Mouse (Mus musculus) liver, embryonic 14.5 days (tissue): Measurements from ENCODE around the gene Fbf1. TPM values are rescaled to one million over a fixed set of nuclear protein-coding genes. Genes with fewer than 3 reads are reported as not detected.

ENCODE experiments used
- ATAC-seq: fragments of 200-750 bp; cut with Nextera tagmentation; 2 replicates; pipeline ENCODE4 v1.8.0; 2017; ENCODE audit warnings: moderate number of reproducible peaks, mild to moderate bottlenecking, moderate library complexity; ENCODE audit not compliant: insufficient read depth
- DNase-seq, 3 experiments: peaks; one replicate each; pipeline ENCODE4 v3.0.0-alpha.2; 2012 to 2013; ENCODE audit warnings: low read depth in 3 of 3, low spot score in 3 of 3
- H3K27ac ChIP-seq: fragments of 300-500 bp; sonication (generic); 2 replicates; pipeline ENCODE4 v1.5.1; 2014; ENCODE audit warnings: moderate library complexity, mild to moderate bottlenecking, control low read depth, inconsistent platforms
- H3K27me3 ChIP-seq: fragments of 300-500 bp; sonication (generic); 2 replicates; pipeline ENCODE4 v1.6.1; 2014; ENCODE audit warnings: mild to moderate bottlenecking, low read length, moderate library complexity; ENCODE audit not compliant: control insufficient read depth, insufficient read depth
- H3K36me3 ChIP-seq: fragments of 300-500 bp; sonication (generic); replicated peaks from 2 replicates; pipeline ENCODE4 v1.6.1; 2014; ENCODE audit warnings: low read depth; ENCODE audit not compliant: control insufficient read depth, insufficient read depth
- H3K4me1 ChIP-seq, 2 experiments: fragments of 200-500 bp in 1 of 2; fragments of 300-500 bp in 1 of 2; sonication (generic) in 1 of 2; replicated peaks; 2 replicates each; pipeline ENCODE4 v1.6.1; 2012 to 2014; ENCODE audit warnings: antibody characterized with exemption in 1 of 2, inconsistent platforms in 1 of 2, low read length in 1 of 2; ENCODE audit not compliant: control insufficient read depth in 2 of 2, insufficient read depth in 2 of 2
- H3K4me2 ChIP-seq: fragments of 300-500 bp; sonication (generic); 2 replicates; pipeline ENCODE4 v1.6.1; 2014; ENCODE audit warnings: low read depth, mild to moderate bottlenecking, control low read depth, moderate library complexity
- H3K4me3 ChIP-seq, 2 experiments: fragments of 200-500 bp in 1 of 2; fragments of 300-500 bp in 1 of 2; sonication (generic) in 1 of 2; 2 replicates each; pipeline ENCODE4 v1.5.1; 2012 to 2014; ENCODE audit warnings: low read depth in 2 of 2, low read length in 2 of 2, mild to moderate bottlenecking in 2 of 2, control low read depth in 1 of 2, inconsistent platforms in 1 of 2, moderate library complexity in 1 of 2; ENCODE audit not compliant: insufficient read depth in 1 of 2
- H3K9ac ChIP-seq: fragments of 300-500 bp; sonication (generic); replicated peaks from 2 replicates; pipeline ENCODE4 v1.6.1; 2014; ENCODE audit warnings: mild to moderate bottlenecking, control low read depth, moderate library complexity
- H3K9me3 ChIP-seq: fragments of 300-500 bp; sonication (generic); 2 replicates; pipeline ENCODE4 v1.6.1; 2016; ENCODE audit warnings: low read length, mixed read lengths; ENCODE audit not compliant: control insufficient read depth
- CTCF ChIP-seq: IDR thresholded peaks from 2 replicates; pipeline ENCODE4 v1.5.1; 2016; ENCODE audit warnings: antibody characterized with exemption, low read depth, control low read depth
- EP300 ChIP-seq: IDR thresholded peaks from 2 replicates; pipeline ENCODE4 v1.6.1; 2016; ENCODE audit warnings: antibody characterized with exemption, low read depth
- WGBS: fragments of 180-500 bp; shearing (Covaris S2); extraction: QIAGEN DNeasy Blood & Tissue Kit; methylation state at CpG from one replicate; pipeline ENCODE4 v1.1.7; 2014; ENCODE audit not compliant: insufficient replicate concordance; 5-methylcytosine and 5-hydroxymethylcytosine counted together
- polyA plus RNA-seq, 2 experiments: library from polyadenylated mRNA; depleted of rRNA in 1 of 2; stranded (reverse) in 1 of 2; unstranded in 1 of 2; fragments of >200 nt; fragmentation: Nextera tagmentation in 1 of 2; extraction: Ambion mirVana in 1 of 2; gene quantifications; 2 replicates each; pipeline versions ENCODE4 v1.2.1 to v1.2.3; 2012 to 2014

Fbf1 gene
- polyA plus RNA-seq, 2 experiments, result 3.5 to 8.7 TPM

DNA sequence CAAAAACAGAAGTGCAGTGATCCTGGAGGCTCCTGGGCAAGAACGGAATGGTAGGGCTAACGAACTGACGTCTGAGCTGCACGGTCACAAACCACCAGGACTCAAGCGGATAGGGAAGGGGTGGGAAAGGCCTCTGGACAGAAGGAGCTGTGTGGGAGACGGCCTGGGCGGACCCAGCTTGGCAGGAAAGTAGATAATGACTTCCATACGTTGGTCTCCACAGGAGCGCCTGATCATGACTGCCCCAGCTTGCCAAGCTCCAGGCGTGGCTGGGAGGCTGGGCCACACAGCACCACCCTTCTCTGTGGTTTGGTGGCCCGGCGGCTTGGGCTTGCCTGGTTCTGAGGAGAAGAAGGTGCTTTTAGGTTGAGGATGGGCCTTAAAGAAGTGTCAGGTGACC lies 50.7 kb downstream of the Fbf1 start:
- Histone ChIP-seq H3K27me3 (no peaks in the 10 kb centered on the region), H3K4me2 (no peak overlapping the region), H3K27ac (no peak overlapping the region), H3K4me1 (peaks cover 0 to 2% of the 10 kb centered on the region in 2 experiments; a peak in 2 of 4 replicates), H3K9me3 (no peaks in the 10 kb centered on the region), H3K9ac (no peak overlapping the region), H3K4me3 (no peak overlapping the region), H3K36me3 (no peaks in the 10 kb centered on the region)
- 45% methylated on average over 12 of the region's 12 CpGs for WGBS
- ATAC-seq (no peak), DNase-seq (no peak)
- TF ChIP-seq CTCF (no peak), EP300 (no peak)

DNA sequence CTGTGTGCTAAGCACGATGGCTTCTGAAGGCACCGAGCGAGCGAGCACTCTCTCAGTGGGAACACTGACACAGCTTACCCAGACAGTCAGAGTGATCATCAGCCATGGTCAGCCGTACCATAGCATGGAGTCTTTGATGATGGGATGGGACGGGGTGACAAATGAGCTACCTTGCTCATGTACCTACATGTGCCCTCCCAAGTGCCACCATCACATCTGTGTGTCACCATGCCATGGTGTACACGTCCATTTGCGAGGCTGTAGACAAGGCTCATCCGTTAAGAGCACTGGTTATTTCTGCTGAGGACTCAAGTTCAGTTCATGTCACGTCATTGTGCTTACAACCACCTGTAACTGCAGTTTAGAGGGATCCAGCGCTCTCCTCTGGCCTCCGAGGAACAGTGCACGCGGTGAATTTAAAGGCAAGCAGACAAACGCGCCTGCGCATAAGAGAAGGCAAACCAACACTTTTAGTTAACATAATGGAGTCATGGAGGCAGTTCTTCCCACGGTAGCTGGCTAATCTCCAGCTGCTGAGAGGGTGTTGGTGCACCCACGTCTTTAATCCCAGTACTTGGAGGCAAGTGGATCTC lies 56.3 kb downstream of the Fbf1 start:
- Histone ChIP-seq H3K9ac (no peak overlapping the region), H3K4me3 (no peak overlapping the region), H3K27ac (no peak overlapping the region), H3K27me3 (peaks cover 38% of the 10 kb centered on the region), H3K4me2 (no peak overlapping the region), H3K9me3 (no peaks in the 10 kb centered on the region), H3K36me3 (no peaks in the 10 kb centered on the region), H3K4me1 (peaks cover 0 to 3% of the 10 kb centered on the region in 2 experiments; a peak in 2 of 4 replicates)
- WGBS, result 82% methylated on average over 19 of the region's 19 CpGs
- DNase-seq (no peak), ATAC-seq (no peak)
- no peak for TF ChIP-seq CTCF
- no peak for TF ChIP-seq EP300

DNA sequence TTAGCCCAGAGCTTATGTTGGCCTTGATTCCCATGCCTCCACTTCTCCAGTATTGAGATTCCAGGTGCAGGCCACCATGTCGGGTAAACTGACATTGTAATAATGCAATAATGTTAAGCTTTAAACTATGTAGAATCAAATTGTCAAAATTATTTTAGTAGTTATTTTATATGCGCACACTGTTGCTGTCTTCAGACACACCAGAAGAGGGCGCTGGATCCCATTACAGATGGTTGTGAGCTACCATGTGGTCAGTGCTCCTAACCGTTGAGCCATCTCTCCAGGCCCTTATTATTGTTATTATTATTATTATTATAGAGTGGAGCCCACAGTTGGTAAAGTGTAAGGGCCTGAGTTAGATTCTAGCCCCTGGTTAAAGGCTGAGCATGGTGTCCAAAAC lies 56.9 kb downstream of the Fbf1 start:
- Histone ChIP-seq H3K27me3 (peaks cover 38% of the 10 kb centered on the region), H3K4me2 (no peak overlapping the region), H3K9me3 (no peaks in the 10 kb centered on the region), H3K4me3 (no peak overlapping the region), H3K27ac (no peak overlapping the region), H3K36me3 (no peaks in the 10 kb centered on the region), H3K9ac (no peak overlapping the region), H3K4me1 (peaks cover 0 to 6% of the 10 kb centered on the region in 2 experiments; a peak in 3 of 4 replicates)
- ATAC-seq, result no peak
- DNase-seq, result no peak
- whole genome bisulfite sequencing, result 67% methylated on average over 4 of the region's 4 CpGs
- TF ChIP-seq EP300 (no peak), CTCF (no peak)

DNA sequence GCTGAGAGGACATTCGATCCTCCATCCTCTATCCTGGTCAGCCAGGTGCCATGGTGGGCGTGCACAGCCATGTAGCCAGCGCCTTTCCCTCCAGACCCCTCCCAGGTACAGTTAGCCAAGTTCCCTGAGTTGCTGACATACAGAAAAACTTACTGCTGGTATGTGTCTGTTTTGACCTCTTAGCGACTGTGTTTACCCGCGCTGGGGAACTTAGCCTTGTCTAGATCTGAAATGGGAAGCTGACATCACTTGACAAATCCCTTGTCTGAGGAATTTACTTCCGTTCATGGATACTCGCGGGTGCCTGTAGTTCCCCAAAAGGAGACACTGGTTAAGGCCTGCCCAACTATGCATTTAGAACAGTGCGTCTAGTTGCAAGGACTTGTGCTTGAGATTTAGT lies 57.4 kb downstream of the Fbf1 start:
- DNase-seq, result no peak
- no peak for TF ChIP-seq EP300
- TF ChIP-seq CTCF, result no peak
- Histone ChIP-seq H3K4me2 (peak overlapping the region; percentile 56), H3K27ac (no peak overlapping the region), H3K36me3 (no peaks in the 10 kb centered on the region), H3K9ac (no peak overlapping the region), H3K27me3 (peaks cover 38% of the 10 kb centered on the region), H3K9me3 (no peaks in the 10 kb centered on the region), H3K4me3 (peak overlapping the region in 1 of 2 experiments; percentile 50; a peak in 3 of 4 replicates), H3K4me1 (peaks cover 0 to 6% of the 10 kb centered on the region in 2 experiments; a peak in 3 of 4 replicates)
- ATAC-seq, result 0 out of 2 replicates have a peak, but pooled peaks have one; percentile 11
- 16% methylated on average over 10 of the region's 10 CpGs for WGBS

DNA sequence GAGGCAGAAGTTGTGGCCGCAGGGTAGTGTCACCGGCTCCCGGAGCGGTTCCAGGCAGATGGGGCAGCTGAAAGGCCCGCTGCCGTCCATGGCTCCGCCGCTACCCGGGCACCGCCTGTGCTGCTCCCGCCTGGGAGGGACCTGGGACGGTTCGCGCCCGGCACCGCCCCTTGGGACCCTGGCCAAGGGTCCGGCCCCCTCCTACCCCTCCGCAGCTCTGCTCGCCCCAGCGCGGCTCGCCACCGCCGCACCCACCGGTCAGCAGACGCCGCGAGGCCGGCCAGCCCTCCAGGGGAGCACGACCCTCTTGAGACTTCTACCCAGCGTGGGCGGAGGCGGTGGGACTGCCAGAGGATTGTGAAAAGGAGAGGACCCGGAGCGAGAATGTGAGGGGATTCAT lies 57.8 kb downstream of the Fbf1 start:
- DNase-seq, result no peak
- 3% methylated on average over 35 of the region's 35 CpGs for WGBS
- TF ChIP-seq CTCF (no peak), EP300 (no peak)

More for the DNA sequence above, 57.8 kb downstream of the Fbf1 start:
- H3K27ac ChIP-seq, result no peak overlapping the region
- peaks cover 0 to 6% of the 10 kb centered on the region in 2 experiments; a peak in 3 of 4 replicates for H3K4me1 ChIP-seq
- peaks cover 38% of the 10 kb centered on the region for H3K27me3 ChIP-seq
- ATAC-seq, result peak; percentile 36; the same call in 1 of the 2 replicates
- no peaks in the 10 kb centered on the region for H3K9me3 ChIP-seq
- H3K36me3 ChIP-seq, result no peaks in the 10 kb centered on the region
- peak overlapping the region; percentile 56 for H3K4me2 ChIP-seq
- no peak overlapping the region; the same call in 1 of the 2 replicates for H3K9ac ChIP-seq
- peak overlapping the region; percentile 26 to 50 for H3K4me3 ChIP-seq
